Mouse (Mus musculus) mesoderm, embryonic 11.5 days (tissue): ENCODE data around the gene Hpn.

Experiments used
- DNase-seq: peaks from one replicate; pipeline ENCODE4 v3.0.0-alpha.2; 2012; ENCODE audit warnings: low read depth, low spot score

Gene Hpn

GRCm38 (mm10) chr7:31115182-31115581 lies at the start of gene Hpn:
Gene Hpn, minus strand, starts transcription at chr7:31115290.
- no peak for DNase-seq

GRCm38 (mm10) chr7:31164748-31165147 lies 49.7 kb upstream of the Hpn start:
- DNase-seq, result no peak

- no peak for DNase-seq
Observed at GRCm38 (mm10) chr7:31163666-31164577, 48.8 kb upstream of the Hpn start.

- no peak for DNase-seq
Observed at GRCm38 (mm10) chr7:31162324-31162723, 47.2 kb upstream of the Hpn start.

- DNase-seq, result no peak
Observed at GRCm38 (mm10) chr7:31161831-31162230, 46.7 kb upstream of the Hpn start.

- no peak for DNase-seq
Observed at GRCm38 (mm10) chr7:31161246-31161645, 46.2 kb upstream of the Hpn start.

- DNase-seq, result no peak
Observed at GRCm38 (mm10) chr7:31160763-31161162, 45.7 kb upstream of the Hpn start.

- no peak for DNase-seq
Observed at GRCm38 (mm10) chr7:31156034-31156928, 41.2 kb upstream of the Hpn start.

- DNase-seq, result no peak
Observed at GRCm38 (mm10) chr7:31155296-31156033, 40.4 kb upstream of the Hpn start, which contains the start of gene Gramd1a. Gene Gramd1a, minus strand, starts transcription at chr7:31155896.

GRCm38 (mm10) chr7:31153536-31154320 lies 38.6 kb upstream of the Hpn start:
- no peak for DNase-seq

GRCm38 (mm10) chr7:31151301-31152241 lies 36.5 kb upstream of the Hpn start:
- DNase-seq, result peak; percentile 47

GRCm38 (mm10) chr7:31150566-31151300 lies 35.6 kb upstream of the Hpn start:
- DNase-seq, result peak; percentile 89

- DNase-seq, result peak; percentile 60
Observed at GRCm38 (mm10) chr7:31149751-31150565, 34.9 kb upstream of the Hpn start.

- DNase-seq, result no peak
Observed at GRCm38 (mm10) chr7:31149271-31149670, 34.2 kb upstream of the Hpn start.

- DNase-seq, result peak; percentile 66
Observed at GRCm38 (mm10) chr7:31148756-31149155, 33.7 kb upstream of the Hpn start.

GRCm38 (mm10) chr7:31148086-31148485 lies 33.0 kb upstream of the Hpn start:
- no peak for DNase-seq

- DNase-seq, result no peak
Observed at GRCm38 (mm10) chr7:31145596-31146160, 30.6 kb upstream of the Hpn start.

GRCm38 (mm10) chr7:31144886-31145285 lies 29.8 kb upstream of the Hpn start:
- no peak for DNase-seq
